In genomic region chr11:116081081-116081480, GRCm38 (mm10) we compare ENCODE assay signal across 9 mouse cellular contexts. TPM values are rescaled to one million over a fixed set of nuclear protein-coding genes. Genes with fewer than 3 reads are reported as not detected.
DNase-seq lines count a peak whose midpoint lies in the region; ATAC-seq and TF ChIP-seq lines count a peak whose summit lies in the region.
"Had no signal": no experiment of that assay in that cellular context is flagged by ENCODE, and none has a peak within 500 bp of the region (broad histone marks: within the 10 kb centered on the region; RNA-seq: fewer than 3 reads in every experiment).

No protein-coding gene starts in this region.

- peak overlapping the region; percentile 10 for H3K4me3 ChIP-seq in megakaryocyte, embryonic 14.5 days (replicated peaks)
- H3K4me3 ChIP-seq in lung, adult 2 months (replicated peaks; ENCODE audit: extremely low read depth, low read depth, low read length), result no peak overlapping the region
- H3K4me3 ChIP-seq: lung, embryonic 15.5 days had no signal

- WGBS in lung, adult 2 months, result 68% methylated on average over 6 of the region's 6 CpGs

- H3K4me1 ChIP-seq in megakaryocyte, embryonic 14.5 days, result peaks cover 98% of the 10 kb centered on the region
- peaks cover 12% of the 10 kb centered on the region for H3K4me1 ChIP-seq in lung, adult 2 months (ENCODE audit: control insufficient read depth, insufficient read depth, low read length)

- H3K36me3 ChIP-seq in megakaryocyte, embryonic 14.5 days (replicated peaks; ENCODE audit: low read length), result peaks cover 83% of the 10 kb centered on the region

- no peaks in the 10 kb centered on the region for H3K9me3 ChIP-seq in megakaryocyte, embryonic 14.5 days
- H3K9me3 ChIP-seq: lung, embryonic 15.5 days had no signal

- no peaks in the 10 kb centered on the region for H3K27me3 ChIP-seq in megakaryocyte, embryonic 14.5 days (replicated peaks)
- H3K27me3 ChIP-seq: lung, embryonic 15.5 days had no signal

- no peak for ATAC-seq in megakaryocyte, adult 5-6 weeks (ENCODE audit: poor library complexity, severe bottlenecking)
- no peak for ATAC-seq in erythroblast, adult 5-6 weeks (replicated peaks; ENCODE audit: low FRiP score, poor library complexity, severe bottlenecking)

- TF ChIP-seq POLR2A in lung, adult 2 months (IDR thresholded peaks at IDR 0.05; ENCODE audit: borderline replicate concordance, extremely low read depth, low read depth, low read length), result no peak

- peak; percentile 70 for DNase-seq in cerebellum, adult 11 months
- DNase-seq in cerebellum, postnatal 4 days (ENCODE audit: low spot score in 2 of 2), result no peak
- DNase-seq in cerebellum, adult 18-20 months, result peak; percentile 79 to 80
- peak; percentile 71 for DNase-seq in lung, adult 2 months
- DNase-seq in thymus, postnatal 10 days (ENCODE audit: low spot score in 2 of 2), result peak; percentile 61 to 89

- peak; percentile 61 for TF ChIP-seq CTCF in lung, adult 2 months (IDR thresholded peaks at IDR 0.05; ENCODE audit: insufficient read depth, low read length)

RNA-seq across cellular contexts. Expression of gene Unc13d, which starts 3.3 kb away (rescaled TPM):
- 221 and 384 TPM in 2 replicates for polyA plus RNA-seq in megakaryocyte, embryonic 14.5 days (2012; ENCODE audit: insufficient read depth, low replicate concordance)
- total RNA-seq in megakaryocyte, adult 5-6 weeks (2015), result 16.5 and 18.2 TPM in 2 replicates
- 26.7 and 27.7 TPM in 2 replicates for total RNA-seq in megakaryocyte, adult 5-6 weeks (2017)
- 51.6 and 56.4 TPM in 2 replicates for polyA plus RNA-seq in lung, adult 2 months (2012; rRNA removed)
- total RNA-seq in erythroblast, adult 5-6 weeks (2015; ENCODE audit: low replicate concordance), result 4.2 and 4.8 TPM in 2 replicates
- total RNA-seq in erythroblast, adult 5-6 weeks (2017; ENCODE audit: low replicate concordance), result 4.3 and 7.0 TPM in 2 replicates

RNA-seq across cellular contexts. Expression of gene Wbp2, which starts 5.7 kb away (rescaled TPM):
- 842 and 1,717 TPM in 2 replicates for polyA plus RNA-seq in megakaryocyte, embryonic 14.5 days (2012; ENCODE audit: insufficient read depth, low replicate concordance)
- 89.9 and 100 TPM in 2 replicates for total RNA-seq in megakaryocyte, adult 5-6 weeks (2015)
- 39.5 and 49.8 TPM in 2 replicates for total RNA-seq in megakaryocyte, adult 5-6 weeks (2017)
- polyA plus RNA-seq in lung, adult 2 months (2012; rRNA removed), result 257 and 267 TPM in 2 replicates
- 105 and 125 TPM in 2 replicates for total RNA-seq in erythroblast, adult 5-6 weeks (2015; ENCODE audit: low replicate concordance)
- total RNA-seq in erythroblast, adult 5-6 weeks (2017; ENCODE audit: low replicate concordance), result 58.0 and 68.8 TPM in 2 replicates

RNA-seq across cellular contexts. Expression of gene Trim47, which starts 45.9 kb away (rescaled TPM):
- polyA plus RNA-seq in megakaryocyte, embryonic 14.5 days (2012; ENCODE audit: insufficient read depth, low replicate concordance), result 6.9 and 23.5 TPM in 2 replicates
- total RNA-seq in megakaryocyte, adult 5-6 weeks (2015), result 0.47 TPM in 1 of 2 replicates, not detected in the other
- total RNA-seq in megakaryocyte, adult 5-6 weeks (2017), result 0.07 TPM in 1 of 2 replicates, not detected in the other
- polyA plus RNA-seq in lung, adult 2 months (2012; rRNA removed), result 44.6 and 55.5 TPM in 2 replicates
- total RNA-seq in erythroblast, adult 5-6 weeks (2015; ENCODE audit: low replicate concordance), result 1.0 and 2.5 TPM in 2 replicates
- 1.3 TPM in 1 of 2 replicates, not detected in the other for total RNA-seq in erythroblast, adult 5-6 weeks (2017; ENCODE audit: low replicate concordance)

RNA-seq across cellular contexts. Expression of gene Trim65, which starts 49.8 kb away (rescaled TPM):
- 3.0 and 9.5 TPM in 2 replicates for polyA plus RNA-seq in megakaryocyte, embryonic 14.5 days (2012; ENCODE audit: insufficient read depth, low replicate concordance)
- total RNA-seq in megakaryocyte, adult 5-6 weeks (2015), result 15.8 and 15.9 TPM in 2 replicates
- 7.9 and 10.7 TPM in 2 replicates for total RNA-seq in megakaryocyte, adult 5-6 weeks (2017)
- 17.3 and 21.4 TPM in 2 replicates for polyA plus RNA-seq in lung, adult 2 months (2012; rRNA removed)
- total RNA-seq in erythroblast, adult 5-6 weeks (2015; ENCODE audit: low replicate concordance), result 0.38 and 2.3 TPM in 2 replicates
- 0.28 and 3.3 TPM in 2 replicates for total RNA-seq in erythroblast, adult 5-6 weeks (2017; ENCODE audit: low replicate concordance)

RNA-seq across cellular contexts. Expression of gene Unk, which starts 51.0 kb away (rescaled TPM):
- 18.8 and 53.4 TPM in 2 replicates for polyA plus RNA-seq in megakaryocyte, embryonic 14.5 days (2012; ENCODE audit: insufficient read depth, low replicate concordance)
- 10.1 and 10.5 TPM in 2 replicates for total RNA-seq in megakaryocyte, adult 5-6 weeks (2015)
- 7.8 and 8.3 TPM in 2 replicates for total RNA-seq in megakaryocyte, adult 5-6 weeks (2017)
- 48.6 and 54.0 TPM in 2 replicates for polyA plus RNA-seq in lung, adult 2 months (2012; rRNA removed)
- 4.2 and 6.9 TPM in 2 replicates for total RNA-seq in erythroblast, adult 5-6 weeks (2015; ENCODE audit: low replicate concordance)
- 7.9 and 17.3 TPM in 2 replicates for total RNA-seq in erythroblast, adult 5-6 weeks (2017; ENCODE audit: low replicate concordance)

Comparison
In these comparisons a context has a peak if more than half of its experiments do, and no peak if none do; other contexts are left out.
1. DNase-seq: peak in cerebellum, adult 11 months (single experiment), cerebellum, adult 18-20 months (2 of 2), lung, adult 2 months (single experiment) and thymus, postnatal 10 days (2 of 2); none in cerebellum, postnatal 4 days (0 of 2).